Mouse (Mus musculus): ENCODE results near the gene Zfp715.
"Not testable (repeated sequence)": the region's sequence is repeated elsewhere in the genome, so short reads cannot be mapped to it uniquely, and the experiment has no call there.

Zfp715 gene

DNA sequence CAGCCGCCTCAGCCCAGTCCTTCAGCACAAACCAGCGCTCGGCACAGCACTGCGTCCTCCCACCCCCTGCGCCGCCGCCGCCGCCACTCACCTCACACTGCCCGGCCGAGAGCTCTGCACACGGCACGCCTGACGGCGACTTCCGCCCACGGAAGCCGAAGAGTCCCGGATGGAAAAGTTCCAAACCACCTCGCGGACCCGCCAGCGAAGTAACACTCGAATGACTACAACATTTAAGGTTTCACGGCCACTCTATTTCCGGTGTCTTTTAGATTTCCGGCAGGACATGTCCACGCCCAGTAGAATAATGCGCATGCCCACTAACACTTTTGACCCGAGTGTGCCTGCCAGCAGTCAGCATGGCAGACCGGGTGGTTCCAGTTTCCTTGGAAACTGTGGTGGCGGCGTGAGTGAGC lies at the start of gene Zfp715:
Gene Zfp715, minus strand, starts transcription at position 282 of the 416 bp plus-strand sequence.
- in situ Hi-C loops (cut with MboI, MseI): no loop called here

GRCm38 (mm10) chr7:43362021-43362420 lies 48.9 kb upstream of the Zfp715 start:
- in situ Hi-C loops (cut with MboI, MseI): no loop called here

- in situ Hi-C loops (cut with MboI, MseI): no loop called here
These were observed 48.3 kb upstream of the Zfp715 start for GRCm38 (mm10) chr7:43361442-43361841.

- in situ Hi-C loops (cut with MboI, MseI): no loop called here
These were observed 45.5 kb upstream of the Zfp715 start for GRCm38 (mm10) chr7:43358556-43358955.

DNA sequence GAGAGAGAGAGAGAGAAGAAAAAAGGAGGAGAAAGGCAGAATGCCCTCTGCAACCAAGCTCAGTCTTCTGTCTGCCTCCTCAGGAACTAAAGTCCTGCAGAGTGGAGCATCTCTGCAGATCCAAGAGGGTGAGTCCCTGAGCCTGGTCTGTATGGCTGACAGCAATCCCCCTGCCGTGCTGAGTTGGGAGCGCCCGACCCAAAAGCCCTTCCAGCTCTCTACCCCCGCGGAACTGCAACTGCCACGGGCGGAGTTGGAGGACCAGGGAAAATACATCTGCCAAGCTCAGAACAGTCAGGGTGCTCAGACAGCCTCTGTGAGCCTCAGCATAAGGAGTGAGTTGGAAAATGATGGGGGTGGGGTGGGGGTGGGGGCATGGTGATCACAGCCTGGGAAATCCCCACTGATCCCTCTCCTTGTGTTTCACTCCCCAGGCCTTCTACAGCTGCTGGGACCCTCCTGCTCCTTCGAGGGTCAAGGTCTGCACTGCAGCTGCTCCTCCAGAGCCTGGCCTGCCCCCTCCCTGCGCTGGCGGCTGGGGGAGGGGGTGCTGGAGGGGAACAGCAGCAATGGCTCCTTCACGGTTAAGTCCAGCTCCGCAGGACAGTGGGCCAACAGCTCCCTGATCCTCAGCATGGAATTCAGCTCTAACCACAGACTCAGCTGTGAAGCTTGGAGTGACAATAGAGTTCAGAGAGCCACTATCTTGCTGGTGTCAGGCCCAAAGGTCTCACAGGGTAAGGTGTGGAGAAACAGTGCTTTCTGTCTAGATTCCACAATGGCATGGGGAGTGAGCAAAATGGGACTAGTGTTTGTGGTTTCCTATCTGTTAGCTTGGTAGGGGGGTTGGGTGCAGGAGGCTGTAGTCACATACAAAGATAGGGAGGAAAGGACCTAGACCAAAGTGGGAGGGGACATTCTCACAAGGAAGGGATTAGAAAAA lies 42.1 kb upstream of the Zfp715 start:
- in situ Hi-C loops (cut with MboI, MseI): no loop called here

DNA sequence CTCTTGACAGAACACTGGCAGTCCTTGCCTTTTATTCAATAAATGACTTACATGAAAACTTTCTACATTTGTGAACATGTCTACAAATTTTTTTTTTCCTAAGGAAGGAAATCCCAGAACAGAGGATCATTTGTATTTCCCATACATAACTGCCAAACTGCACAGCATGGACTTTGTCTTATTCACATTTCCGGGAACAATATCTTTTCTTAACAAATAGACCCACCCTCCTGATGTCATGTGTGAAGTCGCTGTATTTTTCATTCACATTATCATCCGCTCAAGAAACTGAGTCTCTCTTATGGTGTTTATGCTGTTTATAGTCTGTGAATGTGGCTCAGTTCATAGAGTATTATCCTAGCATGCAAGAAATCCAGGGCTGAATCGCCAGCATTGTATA lies 40.7 kb upstream of the Zfp715 start:
- in situ Hi-C loops (cut with MboI, MseI): no loop called here

DNA sequence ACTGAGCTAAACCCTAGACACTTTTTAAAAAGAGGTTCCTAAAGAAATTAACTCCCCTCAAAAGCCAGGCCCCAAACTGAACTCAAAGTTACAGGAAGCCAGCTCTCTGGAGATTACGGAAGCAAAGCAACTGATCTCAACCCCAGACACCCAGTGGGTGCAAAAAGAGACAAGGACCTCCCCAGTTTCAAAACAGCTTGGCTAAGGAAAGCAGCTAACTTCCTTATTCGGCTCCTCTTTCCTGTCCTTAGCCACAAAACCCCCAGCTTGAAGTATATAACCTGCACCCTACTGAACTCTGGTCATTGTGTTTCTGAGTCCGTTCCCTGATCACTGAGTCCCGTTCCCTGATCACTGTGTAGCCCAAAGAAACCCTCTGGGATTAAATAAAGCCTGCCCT lies 40.0 kb upstream of the Zfp715 start:
- in situ Hi-C loops (cut with MboI, MseI): no loop called here

DNA sequence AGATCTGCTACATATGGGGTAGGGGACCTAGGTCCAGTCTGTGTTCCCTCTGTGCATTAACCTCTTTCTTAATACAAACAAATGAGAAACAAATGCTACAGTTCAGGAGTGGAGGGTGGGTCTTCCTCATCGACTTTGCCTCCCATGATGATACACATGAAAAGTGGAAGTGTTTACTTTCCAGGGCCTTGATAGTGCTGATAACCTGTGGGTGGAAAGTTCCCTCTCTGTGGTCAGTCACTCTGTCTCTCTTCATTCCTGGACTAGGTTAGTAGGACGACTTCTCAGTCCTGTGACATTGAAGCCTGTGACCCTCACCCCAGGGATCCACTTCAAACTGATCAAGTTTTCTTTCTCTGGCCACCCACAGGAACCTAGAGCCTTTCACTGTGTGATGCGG lies 38.1 kb upstream of the Zfp715 start, which contains the start of gene Siglecf:
Gene Siglecf, plus strand, starts transcription at position 188 of the 400 bp plus-strand sequence.
- in situ Hi-C loops (cut with MboI, MseI): no loop called here

GRCm38 (mm10) chr7:43349623-43350022 lies 36.5 kb upstream of the Zfp715 start:
- in situ Hi-C loops (cut with MboI, MseI): not testable (repeated sequence)

DNA sequence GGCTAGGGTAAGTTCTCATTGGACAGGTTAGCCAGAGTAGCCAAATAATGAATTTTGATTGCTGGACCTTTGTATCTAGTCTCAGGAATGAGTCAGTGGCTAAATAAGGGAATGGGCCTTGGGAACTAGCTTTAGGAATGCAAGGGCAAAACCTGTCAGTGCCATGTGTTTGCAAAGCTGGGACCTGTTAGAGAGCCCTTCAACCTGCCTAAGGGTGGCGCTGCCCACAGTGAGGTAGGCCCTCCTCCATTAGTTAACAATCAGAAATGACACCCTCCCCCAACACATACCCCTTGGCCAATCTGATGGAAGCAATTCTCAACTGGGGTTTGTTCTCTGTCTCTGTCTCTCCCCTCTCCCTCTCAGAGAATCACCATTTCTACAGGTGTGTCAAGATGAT lies 33.5 kb upstream of the Zfp715 start:
- in situ Hi-C loops (cut with MboI, MseI): no loop called here

DNA sequence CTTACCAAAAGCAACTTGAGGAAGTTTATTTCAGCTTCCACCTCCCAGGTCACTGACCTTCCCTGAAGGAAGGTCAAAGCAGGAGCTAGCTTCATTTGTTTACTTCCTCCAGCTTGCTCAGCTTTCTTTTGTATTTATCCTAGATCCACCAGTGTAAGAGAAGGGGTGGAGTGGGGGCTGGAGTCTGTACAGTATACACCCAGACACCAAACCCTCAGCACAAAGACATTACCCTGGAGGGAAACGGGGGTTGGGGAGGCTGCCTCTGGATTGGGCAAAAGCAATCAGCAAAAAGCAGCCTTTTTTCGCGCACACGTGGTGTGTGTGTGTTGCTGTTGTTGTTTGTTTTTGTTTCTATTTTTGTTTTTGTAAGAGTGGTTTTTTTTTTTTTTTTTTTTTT lies 33.1 kb upstream of the Zfp715 start:
- in situ Hi-C loops (cut with MboI, MseI): no loop called here

DNA sequence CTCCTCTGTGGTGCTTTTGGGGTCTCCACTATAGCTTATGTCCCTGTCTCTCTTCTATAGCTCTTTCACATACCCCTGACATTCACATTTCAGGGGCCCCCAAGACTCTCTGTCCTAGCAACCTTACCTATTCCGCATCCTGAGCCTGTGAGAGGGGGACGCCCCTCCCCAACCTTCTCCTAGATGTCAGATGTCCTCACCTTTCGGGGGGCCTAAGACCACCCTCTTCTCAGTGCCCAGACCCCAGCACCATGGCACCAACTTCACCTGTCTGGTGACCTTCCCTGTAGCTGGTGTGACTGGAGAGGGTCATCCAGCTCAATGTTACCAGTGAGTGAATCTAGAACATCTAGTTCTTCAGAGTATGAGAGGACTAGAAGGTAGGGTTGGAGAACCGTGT lies 31.4 kb upstream of the Zfp715 start:
- in situ Hi-C loops (cut with MboI, MseI): no loop called here

DNA sequence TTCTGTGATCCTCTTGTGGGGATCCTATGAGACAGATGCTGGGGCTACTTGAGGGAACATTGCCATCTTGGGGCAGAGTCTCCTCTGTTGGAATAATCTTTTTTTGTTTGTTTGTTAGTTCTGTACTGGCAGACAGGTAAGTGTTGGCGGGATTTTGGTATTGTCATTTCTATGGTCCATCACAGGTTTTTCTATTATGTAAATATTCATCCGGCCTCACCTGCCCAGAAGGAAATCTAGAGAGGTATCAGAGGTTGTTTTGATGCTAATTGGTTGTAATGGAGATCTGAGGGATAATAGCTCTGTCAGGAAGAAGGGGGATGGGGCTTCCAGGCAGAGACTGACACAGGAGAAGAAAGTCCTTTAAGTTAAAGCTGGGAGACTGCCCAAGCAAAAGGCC lies 30.9 kb upstream of the Zfp715 start:
- in situ Hi-C loops (cut with MboI, MseI): no loop called here

DNA sequence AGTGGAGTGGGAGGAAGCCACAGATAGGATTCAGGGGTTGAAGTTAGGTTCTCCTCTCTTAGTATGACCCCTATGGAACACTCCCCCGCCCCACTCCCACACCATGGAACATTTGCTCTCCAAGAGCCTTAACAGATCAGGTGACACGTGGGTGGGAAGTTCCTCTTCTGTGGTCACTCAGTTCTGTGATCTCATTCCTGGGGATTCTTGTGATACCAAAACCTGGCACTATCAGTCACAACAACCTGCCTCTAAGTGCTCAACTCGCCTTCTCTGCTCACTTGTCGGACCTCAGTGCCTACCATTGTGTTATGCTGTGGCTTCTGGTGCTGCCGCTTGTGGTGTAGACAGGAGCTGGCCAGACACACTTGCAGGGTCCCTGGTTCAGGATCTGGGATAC lies 30.1 kb upstream of the Zfp715 start:
- in situ Hi-C loops (cut with MboI, MseI): no loop called here

DNA sequence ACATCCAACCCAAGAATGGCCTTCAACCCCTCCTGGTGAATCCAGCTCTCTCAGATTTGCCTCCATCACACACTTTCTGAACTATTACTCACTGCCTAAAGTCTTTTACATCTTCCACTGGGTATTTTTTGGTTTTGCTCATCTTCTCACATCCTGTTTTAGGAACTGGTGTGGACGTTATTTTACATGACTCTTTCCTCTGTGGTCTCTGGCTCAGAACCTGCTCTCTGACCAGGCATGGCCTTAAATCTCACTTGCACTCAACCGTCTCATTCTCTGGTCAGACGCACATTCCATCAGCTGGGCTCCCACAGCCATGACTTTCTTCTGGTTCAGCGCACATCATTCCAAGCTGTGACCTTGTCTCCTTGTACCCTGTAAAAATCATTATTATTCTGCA lies 27.7 kb upstream of the Zfp715 start:
- in situ Hi-C loops (cut with MboI, MseI): no loop called here

DNA sequence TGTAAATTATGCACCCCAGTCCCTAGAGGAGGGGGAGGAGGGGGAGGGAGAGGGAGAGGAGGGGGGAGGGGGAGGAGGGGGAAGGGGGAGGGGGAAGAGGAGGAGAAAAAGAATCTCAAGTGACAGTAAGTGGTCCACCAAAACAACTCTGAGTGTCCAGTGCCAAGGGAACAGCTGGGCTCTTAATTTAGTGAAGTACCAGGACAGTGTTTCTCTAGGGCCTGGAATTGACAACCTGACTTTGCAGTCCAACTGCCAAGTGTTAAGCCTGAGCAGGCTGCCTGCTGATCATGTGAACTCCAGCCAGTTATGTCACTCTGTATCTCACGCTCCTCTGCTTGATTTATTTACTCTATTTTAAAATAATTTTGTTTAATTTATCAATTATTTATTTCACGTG lies 20.8 kb upstream of the Zfp715 start:
- in situ Hi-C loops (cut with MboI, MseI): no loop called here

DNA sequence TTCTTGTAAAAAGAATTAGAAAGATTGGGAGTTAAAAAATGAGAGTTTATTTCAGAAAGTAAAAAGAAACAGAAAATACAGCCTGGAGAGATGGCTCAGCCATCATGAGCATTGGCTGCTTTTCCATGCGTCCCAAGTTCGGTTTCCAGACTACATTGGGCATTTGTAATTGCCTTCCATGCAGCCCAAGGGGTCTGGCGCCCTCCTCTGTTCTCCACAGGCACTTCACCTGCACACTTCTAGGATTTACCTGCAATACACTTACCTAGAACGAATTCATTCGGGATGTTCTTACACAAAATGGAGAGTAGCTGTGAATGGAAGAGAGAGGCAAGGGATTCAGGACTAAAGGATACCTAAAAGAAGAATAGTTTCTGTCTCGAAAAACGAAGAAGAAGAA lies 20.1 kb upstream of the Zfp715 start:
- in situ Hi-C loops (cut with MboI, MseI): no loop called here

- in situ Hi-C loops (cut with MboI, MseI): no loop called here
These were observed 15.0 kb upstream of the Zfp715 start for GRCm38 (mm10) chr7:43328101-43328500.

DNA sequence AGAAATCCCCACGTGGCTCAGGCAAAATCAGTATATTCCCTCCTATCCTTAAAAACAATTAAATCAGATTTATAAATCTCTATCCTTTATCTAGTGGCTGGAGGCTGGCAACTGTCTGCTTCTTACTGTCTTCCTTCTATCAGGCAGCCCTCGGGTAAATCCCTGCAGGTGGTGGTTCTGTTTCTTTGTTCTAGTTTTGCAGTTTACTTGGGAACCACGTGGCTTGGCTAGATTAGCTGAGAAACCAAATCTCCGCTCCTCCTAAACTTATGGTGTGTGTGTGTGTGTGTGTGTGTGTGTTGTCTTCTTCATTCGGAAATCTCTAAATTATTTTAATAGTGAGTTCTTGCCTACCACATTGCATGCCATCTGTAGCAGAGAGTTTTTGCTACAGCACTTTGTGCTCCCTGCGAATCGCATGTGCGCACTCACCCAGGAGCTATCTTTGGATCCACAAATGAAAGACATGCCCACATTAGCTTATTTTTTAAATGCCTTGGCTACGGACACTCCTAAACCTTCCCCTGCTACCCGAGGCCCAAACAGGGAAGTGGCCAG lies 13.2 kb upstream of the Zfp715 start:
- in situ Hi-C loops (cut with MboI, MseI): no loop called here

GRCm38 (mm10) chr7:43312386-43313012 lies 595 bp downstream of the Zfp715 start:
- in situ Hi-C loops (cut with MboI, MseI): no loop called here

DNA sequence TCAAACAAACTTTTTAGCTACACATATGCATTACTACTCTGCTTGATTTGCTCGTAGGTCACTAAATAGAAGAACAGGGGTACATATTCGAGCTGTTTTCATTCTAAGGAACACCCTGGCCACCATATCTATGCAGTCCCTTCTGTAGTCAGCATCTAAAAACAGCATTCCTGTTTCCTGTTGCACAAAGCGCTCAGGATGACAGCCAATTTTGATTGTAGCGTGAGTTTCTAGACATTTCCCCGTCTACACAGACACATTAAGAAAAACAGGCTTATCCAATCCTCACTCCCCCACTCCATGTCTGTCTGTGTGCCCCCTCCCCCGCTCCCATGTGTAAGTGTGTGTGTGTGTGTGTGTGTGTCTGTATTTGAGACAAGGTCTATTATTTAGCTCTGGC lies 1.5 kb downstream of the Zfp715 start:
- in situ Hi-C loops (cut with MboI, MseI): no loop called here

DNA sequence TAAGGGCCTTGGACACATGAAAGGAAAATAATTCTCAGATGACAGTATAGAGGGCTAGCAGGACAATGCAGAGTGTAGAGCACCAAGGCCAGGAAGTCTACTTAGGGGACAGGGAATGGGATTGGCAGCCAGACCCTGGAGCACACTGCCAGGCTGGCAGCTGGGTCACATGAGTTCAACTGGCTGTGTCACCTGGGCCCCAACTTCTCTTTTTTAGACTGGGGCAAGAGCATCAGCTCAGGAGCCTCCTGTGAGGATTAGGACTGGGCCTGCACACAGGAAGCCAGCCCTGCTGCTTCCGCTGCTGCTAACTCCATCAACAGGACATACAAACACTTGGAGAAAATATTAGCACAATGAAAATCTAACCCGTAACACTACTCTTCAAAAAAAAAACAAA lies 4.0 kb downstream of the Zfp715 start:
- in situ Hi-C loops (cut with MboI, MseI): no loop called here

- in situ Hi-C loops (cut with MboI, MseI): no loop called here
These were observed 7.9 kb downstream of the Zfp715 start for GRCm38 (mm10) chr7:43305235-43305634.
